Mouse (Mus musculus) neural tube, embryonic 10.5 days (tissue): ENCODE data around the gene Ttc41.

ENCODE experiments used
- DNase-seq: peaks from one replicate; pipeline ENCODE4 v3.0.0-alpha.2; 2017; ENCODE audit warnings: low spot score; ENCODE audit errors: extremely low spot score

The Ttc41 gene

GRCm38 (mm10) chr10:86825871-86826522, 120.4 kb downstream of the Ttc41 start:
- DNase-seq, result no peak
